Mouse (Mus musculus): Measurements from ENCODE around the gene Degs2. TPM values are rescaled to one million over a fixed set of nuclear protein-coding genes. Genes with fewer than 3 reads are reported as not detected.

The Degs2 gene
- polyA plus RNA-seq, 1 experiment = 0.11 TPM

GRCm38 (mm10) chr12:108706129-108706528 lies 4.0 kb upstream of the Degs2 start:
- Histone ChIP-seq H3K4me2 (ENCODE audit: low read depth) (no peak overlapping the region), H3K27me3 (ENCODE audit: control insufficient read depth, insufficient read depth, insufficient read length) (peaks cover 16% of the 10 kb centered on the region), H3K79me2 (ENCODE audit: control insufficient read depth, insufficient read depth) (no peaks in the 10 kb centered on the region), H3K4me3 (no peak overlapping the region), H3K36me3 (ENCODE audit: control insufficient read depth, insufficient read depth) (no peaks in the 10 kb centered on the region), H3ac (ENCODE audit: control insufficient read depth, insufficient read length) (no peak overlapping the region)
- TF ChIP-seq MYOD1 (IDR thresholded peaks at IDR 0.05; ENCODE audit: control insufficient read depth in 1 of 3, insufficient read length in 2 of 3, low read depth in 2 of 3) (no peak), E2F4 (IDR thresholded peaks at IDR 0.05; ENCODE audit: insufficient read depth) (no peak), MYOG (IDR thresholded peaks at IDR 0.05; ENCODE audit: control insufficient read depth in 1 of 3, insufficient read depth in 1 of 3, insufficient read length in 2 of 3, low read depth in 2 of 3) (no peak), CEBPB (IDR thresholded peaks at IDR 0.05; ENCODE audit: insufficient read depth, poor library complexity, severe bottlenecking) (no peak), POLR2AphosphoS2 (IDR thresholded peaks at IDR 0.05; ENCODE audit: insufficient read length, low read depth) (no peak), TCF12 (IDR thresholded peaks at IDR 0.05; ENCODE audit: insufficient read depth, poor library complexity, severe bottlenecking) (no peak), USF1 (IDR thresholded peaks at IDR 0.05; ENCODE audit: low read depth) (no peak), SRF (IDR thresholded peaks at IDR 0.05; ENCODE audit: control insufficient read depth, insufficient read length, low read depth) (no peak)

GRCm38 (mm10) chr12:108705486-108705885 lies 3.4 kb upstream of the Degs2 start:
- H3ac ChIP-seq (ENCODE audit: control insufficient read depth, insufficient read length) = no peak overlapping the region
- no peaks in the 10 kb centered on the region for H3K36me3 ChIP-seq (ENCODE audit: control insufficient read depth, insufficient read depth)
- H3K4me3 ChIP-seq = no peak overlapping the region
- H3K27me3 ChIP-seq (ENCODE audit: control insufficient read depth, insufficient read depth, insufficient read length) = peaks cover 23% of the 10 kb centered on the region
- TF ChIP-seq REST (IDR thresholded peaks at IDR 0.05; ENCODE audit: insufficient read depth, insufficient read length) (no peak), CEBPB (IDR thresholded peaks at IDR 0.05; ENCODE audit: insufficient read depth, poor library complexity, severe bottlenecking) (no peak), E2F4 (IDR thresholded peaks at IDR 0.05; ENCODE audit: insufficient read depth) (no peak), SRF (IDR thresholded peaks at IDR 0.05; ENCODE audit: control insufficient read depth, insufficient read length, low read depth) (no peak), MYOD1 (IDR thresholded peaks at IDR 0.05; ENCODE audit: control insufficient read depth in 1 of 3, insufficient read length in 2 of 3, low read depth in 2 of 3) (no peak), POLR2AphosphoS2 (IDR thresholded peaks at IDR 0.05; ENCODE audit: insufficient read length, low read depth) (no peak), TCF3 (IDR thresholded peaks at IDR 0.05; ENCODE audit: insufficient read length, low read depth) (no peak), MAX (IDR thresholded peaks at IDR 0.05; ENCODE audit: low read depth) (no peak)
- no peaks in the 10 kb centered on the region for H3K79me2 ChIP-seq (ENCODE audit: control insufficient read depth, insufficient read depth)
- H3K4me2 ChIP-seq (ENCODE audit: low read depth) = no peak overlapping the region

GRCm38 (mm10) chr12:108701221-108701620 lies 894 bp downstream of the Degs2 start:
- Histone ChIP-seq H3K79me2 (ENCODE audit: control insufficient read depth, insufficient read depth) (no peaks in the 10 kb centered on the region), H3ac (ENCODE audit: control insufficient read depth, insufficient read length) (no peak overlapping the region), H3K4me2 (ENCODE audit: low read depth) (no peak overlapping the region), H3K27me3 (ENCODE audit: control insufficient read depth, insufficient read depth, insufficient read length) (peaks cover 28% of the 10 kb centered on the region), H3K36me3 (ENCODE audit: control insufficient read depth, insufficient read depth) (no peaks in the 10 kb centered on the region), H3K4me3 (no peak overlapping the region)
- TF ChIP-seq MYOD1 (IDR thresholded peaks at IDR 0.05; ENCODE audit: control insufficient read depth in 1 of 3, insufficient read length in 2 of 3, low read depth in 2 of 3) = no peak

GRCm38 (mm10) chr12:108700037-108700436 lies 2.1 kb downstream of the Degs2 start:
- peaks cover 28% of the 10 kb centered on the region for H3K27me3 ChIP-seq (ENCODE audit: control insufficient read depth, insufficient read depth, insufficient read length)
- TF ChIP-seq TCF3 (IDR thresholded peaks at IDR 0.05; ENCODE audit: insufficient read length, low read depth) = no peak
- no peak for TF ChIP-seq SRF (IDR thresholded peaks at IDR 0.05; ENCODE audit: control insufficient read depth, insufficient read length, low read depth)
- no peak for TF ChIP-seq MAX (IDR thresholded peaks at IDR 0.05; ENCODE audit: low read depth)
- TF ChIP-seq POLR2A (IDR thresholded peaks at IDR 0.05; ENCODE audit: insufficient read length, low read depth) = no peak
- TF ChIP-seq E2F4 (IDR thresholded peaks at IDR 0.05; ENCODE audit: insufficient read depth) = no peak
- no peak for TF ChIP-seq CEBPB (IDR thresholded peaks at IDR 0.05; ENCODE audit: insufficient read depth, poor library complexity, severe bottlenecking)
- TF ChIP-seq REST (IDR thresholded peaks at IDR 0.05; ENCODE audit: insufficient read depth, insufficient read length) = no peak

GRCm38 (mm10) chr12:108699576-108699975 lies 2.5 kb downstream of the Degs2 start:
- Histone ChIP-seq H3K27me3 (ENCODE audit: control insufficient read depth, insufficient read depth, insufficient read length) (peaks cover 25% of the 10 kb centered on the region), H3ac (ENCODE audit: control insufficient read depth, insufficient read length) (no peak overlapping the region), H3K36me3 (ENCODE audit: control insufficient read depth, insufficient read depth) (no peaks in the 10 kb centered on the region), H3K4me2 (ENCODE audit: low read depth) (no peak overlapping the region), H3K4me3 (no peak overlapping the region), H3K79me2 (ENCODE audit: control insufficient read depth, insufficient read depth) (no peaks in the 10 kb centered on the region)
- TF ChIP-seq POLR2AphosphoS2 (IDR thresholded peaks at IDR 0.05; ENCODE audit: insufficient read length, low read depth) (no peak), POLR2A (IDR thresholded peaks at IDR 0.05; ENCODE audit: insufficient read length, low read depth) (no peak), SRF (IDR thresholded peaks at IDR 0.05; ENCODE audit: control insufficient read depth, insufficient read length, low read depth) (no peak), CEBPB (IDR thresholded peaks at IDR 0.05; ENCODE audit: insufficient read depth, poor library complexity, severe bottlenecking) (no peak), USF1 (IDR thresholded peaks at IDR 0.05; ENCODE audit: low read depth) (no peak), MAX (IDR thresholded peaks at IDR 0.05; ENCODE audit: low read depth) (no peak), E2F4 (IDR thresholded peaks at IDR 0.05; ENCODE audit: insufficient read depth) (no peak), TCF12 (IDR thresholded peaks at IDR 0.05; ENCODE audit: insufficient read depth, poor library complexity, severe bottlenecking) (no peak), REST (IDR thresholded peaks at IDR 0.05; ENCODE audit: insufficient read depth, insufficient read length) (no peak), MYOD1 (IDR thresholded peaks at IDR 0.05; ENCODE audit: control insufficient read depth in 1 of 3, insufficient read length in 2 of 3, low read depth in 2 of 3) (no peak), TCF3 (IDR thresholded peaks at IDR 0.05; ENCODE audit: insufficient read length, low read depth) (no peak), MYOG (IDR thresholded peaks at IDR 0.05; ENCODE audit: control insufficient read depth in 1 of 3, insufficient read depth in 1 of 3, insufficient read length in 2 of 3, low read depth in 2 of 3) (no peak)

More at GRCm38 (mm10) chr12:108700037-108700436, 2.1 kb downstream of the Degs2 start:
- Histone ChIP-seq H3K4me2 (ENCODE audit: low read depth) (no peak overlapping the region), H3ac (ENCODE audit: control insufficient read depth, insufficient read length) (no peak overlapping the region), H3K4me3 (no peak overlapping the region), H3K36me3 (ENCODE audit: control insufficient read depth, insufficient read depth) (no peaks in the 10 kb centered on the region), H3K79me2 (ENCODE audit: control insufficient read depth, insufficient read depth) (no peaks in the 10 kb centered on the region)

Measured in myocyte (in vitro differentiated cells).